Mouse (Mus musculus) layer of hippocampus, adult 8-10 months (tissue): ENCODE measurements around the gene Atad2b. TPM values are rescaled to one million over a fixed set of nuclear protein-coding genes. Genes with fewer than 3 reads are reported as not detected.
"Not testable (repeated sequence)": the region's sequence is repeated elsewhere in the genome, so short reads cannot be mapped to it uniquely, and the experiment has no call there.

Experiments used
- DNase-seq, 2 experiments: peaks; one replicate each; pipeline ENCODE4 v3.0.0; 2022; ENCODE audit warnings: low spot score in 2 of 2
- total RNA-seq, 4 experiments: library from RNA; stranded (reverse); gene quantifications; 2 replicates each; pipeline ENCODE4 v1.2.4; 2022

Atad2b gene
- 10 to 100 TPM; 28.7 to 38.4 (median 35.1) TPM for total RNA-seq

DNA sequence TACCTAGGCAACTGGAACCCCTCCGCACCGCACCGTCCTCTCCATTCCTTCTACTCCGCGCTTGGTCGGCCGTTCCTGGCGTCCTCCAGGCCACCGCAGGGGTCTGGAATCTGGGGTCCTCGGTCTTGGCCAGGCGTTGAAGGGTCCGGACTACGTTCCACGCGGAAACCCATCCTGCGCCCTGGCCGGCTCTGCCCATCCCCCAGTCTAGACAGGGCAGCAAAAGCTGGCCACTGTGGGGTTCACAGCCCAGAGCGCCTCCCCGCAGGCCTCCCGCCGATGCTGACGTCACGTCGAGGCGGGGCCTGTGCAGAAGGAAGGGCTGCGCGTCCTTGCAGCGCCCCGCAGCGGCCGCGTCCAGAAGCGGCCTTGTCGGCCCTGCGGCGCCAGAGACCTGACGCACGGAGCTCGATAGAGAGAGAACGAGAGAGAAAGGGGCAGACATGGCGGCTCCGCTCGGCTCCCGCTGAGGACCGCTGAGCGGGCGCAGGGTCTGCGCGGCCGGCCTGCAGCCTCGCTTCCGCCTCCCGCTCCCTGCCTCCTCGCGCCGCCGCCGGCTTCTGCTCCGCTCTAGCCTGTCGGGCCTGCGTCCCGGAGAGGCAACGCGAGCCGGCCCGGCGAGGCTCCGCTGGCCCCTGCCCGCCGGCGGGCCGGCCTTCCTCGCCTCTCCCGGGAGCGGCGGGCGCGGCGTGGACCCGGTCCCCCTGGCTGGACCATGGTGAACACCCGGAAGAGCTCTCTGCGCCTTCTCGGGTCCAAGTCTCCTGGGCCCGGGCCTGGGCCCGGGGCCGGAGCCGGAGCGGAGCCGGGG is at the start of gene Atad2b:
Gene Atad2b, plus strand, starts transcription at position 360 of the 811 bp plus-strand sequence.
- peak; percentile 93 to 97 for DNase-seq

DNA sequence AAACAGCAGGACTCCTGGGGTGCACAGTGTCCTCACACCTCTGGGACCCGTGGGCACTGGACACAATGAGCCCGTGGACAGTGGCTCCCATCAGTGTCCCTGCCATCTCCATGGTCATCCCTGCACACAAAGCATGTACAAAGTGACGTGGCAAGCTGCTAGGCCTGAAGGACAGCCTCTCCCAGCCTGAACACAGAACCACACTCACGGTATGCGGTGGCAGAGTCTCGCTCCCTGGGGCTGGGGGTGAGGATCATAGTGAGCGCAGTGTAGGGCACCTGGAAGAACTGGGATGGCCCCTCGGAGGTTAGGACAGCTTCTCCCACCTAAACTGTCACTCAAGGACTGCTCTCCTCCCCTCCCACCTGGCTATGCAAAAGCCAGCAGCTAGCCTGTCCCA is 48.2 kb upstream of the Atad2b start:
- DNase-seq: no peak

DNA sequence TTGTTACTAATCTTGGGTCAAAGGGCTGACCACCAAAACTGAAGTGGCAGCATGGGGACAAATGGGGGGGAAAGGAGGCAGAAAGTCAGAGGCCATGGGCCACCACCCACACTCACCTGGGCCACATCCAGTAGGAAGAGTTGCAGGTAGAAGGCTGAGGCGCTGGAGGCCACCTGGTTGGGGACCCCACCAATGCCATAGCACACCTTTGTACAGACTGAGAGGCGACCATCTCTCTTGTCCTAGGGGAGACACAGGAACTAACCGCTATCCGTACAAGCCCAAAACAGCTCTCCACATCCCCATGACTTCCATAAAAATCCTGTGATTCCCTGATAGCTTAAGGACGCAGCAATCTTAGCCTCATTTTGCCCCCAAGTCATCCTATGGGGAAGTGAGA is 45.9 kb upstream of the Atad2b start:
- DNase-seq: no peak

DNA sequence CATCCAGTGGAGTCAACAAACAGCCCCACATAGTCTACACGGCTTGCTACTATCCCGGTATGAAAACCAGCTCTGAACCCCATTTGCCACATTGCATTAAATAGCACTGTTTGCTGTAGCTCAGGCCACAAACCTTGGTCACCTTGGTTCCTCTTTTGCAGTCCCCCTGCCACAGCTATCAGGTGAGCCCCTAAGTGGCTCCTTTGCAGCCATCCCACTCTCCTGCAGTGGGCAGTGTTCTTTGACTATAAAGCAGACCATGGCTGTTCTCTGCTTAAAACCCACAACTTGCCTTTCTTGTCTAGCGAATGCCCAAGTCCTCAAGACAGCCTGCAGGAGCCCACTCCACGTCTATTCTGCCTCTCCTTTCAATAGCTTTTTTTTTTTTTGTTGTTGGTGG is 44.9 kb upstream of the Atad2b start:
- DNase-seq: no peak

DNA sequence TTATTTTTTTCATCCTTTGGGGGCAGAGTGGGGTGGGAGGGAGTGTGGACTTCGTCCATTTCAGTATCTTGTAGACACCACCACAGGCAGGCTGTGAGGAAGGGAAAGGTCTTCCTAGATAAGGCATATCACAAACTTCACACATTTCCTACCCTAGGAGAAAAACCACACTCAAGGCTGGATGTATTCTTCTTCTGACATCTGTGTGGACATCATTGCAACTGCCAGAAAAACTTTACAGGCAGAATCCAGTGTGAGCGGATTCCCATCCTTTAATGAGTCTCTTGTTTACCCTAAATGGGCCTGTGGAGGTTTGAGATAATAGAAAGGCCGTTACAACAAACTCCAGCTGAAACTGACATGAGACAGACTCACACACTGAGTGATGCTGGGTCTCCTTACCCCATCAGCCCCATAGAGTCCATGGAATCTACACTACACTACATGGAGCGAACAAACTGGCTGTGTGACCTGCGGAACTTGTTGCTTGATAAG is 44.1 kb upstream of the Atad2b start:
- DNase-seq: no peak

DNA sequence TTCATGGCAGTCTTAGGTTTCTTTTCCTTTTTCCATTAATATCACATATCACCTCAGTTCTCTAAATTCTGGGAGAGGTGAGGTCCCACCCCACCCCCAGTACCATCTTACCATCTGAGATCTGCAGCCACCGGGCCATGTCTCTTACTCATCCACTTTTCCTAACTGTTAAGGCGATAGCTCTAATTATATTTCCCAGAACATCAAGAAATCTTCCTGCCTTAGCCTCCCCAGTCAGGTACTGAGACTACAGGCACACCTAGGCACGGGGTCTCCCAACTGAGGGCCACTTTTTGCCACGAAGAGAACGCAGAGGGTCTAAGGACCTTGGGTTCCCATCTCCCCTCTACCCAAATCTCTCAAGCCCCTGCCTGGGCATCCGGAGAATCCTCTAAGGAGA is 43.6 kb upstream of the Atad2b start:
- no peak for DNase-seq

DNA sequence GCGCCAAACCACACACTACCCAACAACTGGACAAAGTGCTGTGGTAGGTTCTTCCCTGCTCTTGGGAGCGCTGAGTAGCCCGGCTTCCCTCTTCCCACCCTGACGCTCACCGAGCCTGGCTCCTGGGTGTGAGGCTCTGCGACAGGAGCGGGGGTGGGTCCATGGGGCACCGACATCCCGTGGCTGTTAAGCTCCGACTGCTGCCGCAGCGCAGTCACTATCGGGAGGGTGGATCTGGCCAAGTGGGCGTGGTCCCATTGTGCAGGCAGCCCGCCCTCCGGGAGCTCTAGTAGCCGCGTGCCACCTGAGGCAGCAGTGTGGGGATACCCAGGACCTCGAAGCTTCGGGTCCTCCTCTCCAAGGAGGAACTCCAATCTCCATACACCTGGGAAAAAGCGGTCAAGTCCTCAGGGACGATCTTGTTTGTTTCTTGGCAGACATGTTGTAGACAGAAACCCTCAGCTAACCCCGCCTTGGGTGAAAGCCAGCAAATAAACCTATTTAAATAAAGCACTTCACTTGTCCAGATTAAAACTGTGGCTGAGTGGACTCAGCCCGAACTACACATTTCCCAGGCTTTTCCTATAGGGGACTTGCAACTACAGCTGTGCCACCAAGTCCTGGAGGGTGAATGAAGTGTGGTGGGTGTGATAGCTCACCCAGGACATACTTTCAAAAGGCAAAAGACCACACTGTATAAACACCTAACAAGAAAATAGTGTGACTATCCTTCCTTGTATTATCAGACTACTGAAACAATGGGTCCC is 42.8 kb upstream of the Atad2b start, which contains the start of gene Mfsd2b:
Gene Mfsd2b, minus strand, starts transcription at position 199 of the 767 bp plus-strand sequence.
- no peak for DNase-seq

DNA sequence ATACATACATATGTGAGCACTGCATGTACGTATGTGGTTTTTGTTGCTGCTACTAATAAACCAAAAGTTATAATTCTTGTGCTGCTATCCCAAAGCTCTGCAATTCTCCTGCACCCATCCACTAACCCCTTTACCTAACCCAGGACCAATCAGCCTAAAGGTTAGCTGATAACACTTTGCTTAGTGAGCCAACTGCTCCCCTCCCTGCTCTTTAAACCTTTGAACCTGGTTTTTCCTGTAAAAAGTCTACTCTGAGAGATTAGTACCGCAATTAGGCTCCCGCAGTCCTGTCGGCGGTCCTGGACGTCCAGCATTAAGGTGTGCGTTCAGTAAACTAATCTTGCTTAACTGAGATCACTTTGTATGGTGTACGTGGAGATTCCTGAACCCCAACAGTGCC is 41.5 kb upstream of the Atad2b start:
- no peak for DNase-seq

DNA sequence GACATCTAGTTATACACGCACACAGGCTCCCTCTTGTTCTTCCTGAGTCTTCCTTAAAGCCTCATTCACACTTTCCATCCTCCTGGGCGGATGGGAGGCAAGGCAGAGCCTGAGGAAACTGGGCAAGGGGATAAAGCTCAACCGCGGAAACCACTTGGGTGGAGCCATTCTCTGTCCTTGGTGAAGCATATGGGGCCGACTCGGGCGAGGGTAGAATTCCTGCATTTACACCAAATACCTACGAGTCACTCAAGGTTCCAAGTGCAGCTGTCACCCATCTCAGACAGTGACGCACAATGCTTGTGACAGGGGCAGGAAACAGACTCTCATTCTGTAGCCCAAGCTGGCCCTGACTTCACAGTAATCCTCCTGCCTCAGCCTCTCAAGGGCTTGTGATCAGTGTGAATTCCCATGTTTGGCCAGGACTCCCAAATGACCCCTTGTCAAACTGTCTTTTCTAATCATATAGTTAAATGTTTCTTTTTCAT is 38.8 kb upstream of the Atad2b start:
- DNase-seq: no peak

DNA sequence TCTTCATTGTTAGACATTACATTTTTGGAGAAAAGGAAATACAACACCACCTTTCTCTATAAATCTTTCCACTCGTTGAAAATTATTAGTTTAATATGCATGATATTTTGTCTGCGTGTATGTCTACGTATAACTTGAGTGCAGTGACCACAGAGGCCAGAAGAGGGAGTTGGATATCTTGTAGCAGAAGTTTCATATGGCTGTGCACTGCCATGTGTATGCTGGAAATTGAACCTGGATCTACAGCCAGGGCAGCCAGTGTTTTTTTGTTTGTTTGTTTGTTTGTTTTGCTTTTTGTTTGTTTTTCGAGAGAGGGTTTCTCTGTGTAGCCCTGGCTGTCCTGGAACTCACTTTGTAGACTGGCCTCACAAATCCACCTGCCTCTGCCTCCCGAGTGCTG is 38.1 kb upstream of the Atad2b start:
- no peak for DNase-seq

DNA sequence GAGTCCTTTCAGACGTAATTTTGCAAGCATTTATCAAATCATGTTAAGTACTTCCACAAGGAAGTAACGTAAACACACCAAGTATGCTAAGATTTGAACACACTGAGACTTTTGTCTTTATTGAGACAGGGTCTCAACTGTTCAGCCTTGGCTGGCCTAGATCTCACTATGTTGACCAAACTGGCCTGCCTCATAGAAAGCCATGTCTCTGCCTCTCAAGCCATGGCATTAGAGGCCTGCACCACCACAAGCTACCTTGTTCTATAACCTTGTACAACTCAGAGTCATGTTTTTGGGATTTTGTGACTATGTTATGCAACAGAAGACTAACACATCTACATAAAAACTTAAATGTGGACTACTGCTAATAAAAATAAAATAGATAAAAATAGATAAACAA is 35.1 kb upstream of the Atad2b start:
- no peak for DNase-seq

DNA sequence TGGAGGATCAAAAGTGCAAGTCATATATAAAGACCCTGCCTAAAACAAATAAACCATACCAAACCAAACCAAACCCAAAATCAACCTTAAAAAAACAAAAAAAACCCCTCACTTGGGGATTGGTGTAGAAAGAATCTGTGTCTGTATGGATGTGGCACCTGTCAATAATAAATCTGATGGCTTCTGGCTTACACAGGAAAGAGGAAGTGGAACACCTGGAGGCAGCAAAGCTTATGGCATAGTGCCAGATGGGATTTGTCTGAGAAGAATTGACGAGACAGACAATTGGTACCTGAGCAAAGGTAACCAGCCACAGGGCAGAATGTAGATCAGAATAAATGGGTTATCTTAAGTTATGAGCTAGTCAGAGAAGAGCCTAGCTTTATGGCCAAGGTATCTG is 32.1 kb upstream of the Atad2b start:
- DNase-seq: no peak

DNA sequence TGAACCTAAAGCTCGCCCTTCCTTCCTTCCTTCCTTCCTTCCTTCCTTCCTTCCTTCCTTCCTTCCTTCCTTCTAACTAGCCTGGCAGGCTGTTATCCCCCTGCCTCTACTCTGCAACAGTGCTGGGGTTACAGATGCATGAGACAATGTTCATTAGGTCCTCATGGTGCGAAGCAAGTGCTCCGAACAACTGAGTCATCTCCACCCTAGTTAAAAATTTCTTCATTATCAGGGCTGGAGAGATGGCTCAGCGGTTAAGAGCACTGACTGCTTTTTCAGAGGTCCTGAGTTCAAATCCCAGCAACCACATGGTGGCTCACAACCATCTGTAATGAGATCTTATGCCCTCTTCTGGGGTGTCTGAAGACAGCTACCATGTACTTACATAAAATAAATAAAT is 30.6 kb upstream of the Atad2b start:
- not testable (repeated sequence) for DNase-seq

DNA sequence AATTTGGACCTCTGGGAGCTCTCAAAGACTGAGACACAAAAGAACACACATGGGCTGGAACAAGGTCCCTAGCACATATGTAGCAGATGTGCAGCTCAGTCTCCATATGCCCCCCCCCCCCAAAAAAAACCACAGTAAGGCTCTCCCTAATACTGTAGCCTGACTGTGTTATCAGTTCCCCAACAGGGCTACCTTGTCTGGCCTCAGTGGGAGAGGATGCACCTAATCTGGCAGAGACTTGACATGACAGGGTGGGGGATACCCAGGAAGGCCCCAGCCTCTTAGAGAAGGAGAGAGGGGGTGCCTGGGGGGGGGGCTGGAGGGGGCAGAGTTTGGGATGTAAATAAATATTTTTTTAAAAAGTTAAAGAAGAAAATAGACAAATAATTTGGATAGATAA is 28.4 kb upstream of the Atad2b start:
- DNase-seq: no peak

DNA sequence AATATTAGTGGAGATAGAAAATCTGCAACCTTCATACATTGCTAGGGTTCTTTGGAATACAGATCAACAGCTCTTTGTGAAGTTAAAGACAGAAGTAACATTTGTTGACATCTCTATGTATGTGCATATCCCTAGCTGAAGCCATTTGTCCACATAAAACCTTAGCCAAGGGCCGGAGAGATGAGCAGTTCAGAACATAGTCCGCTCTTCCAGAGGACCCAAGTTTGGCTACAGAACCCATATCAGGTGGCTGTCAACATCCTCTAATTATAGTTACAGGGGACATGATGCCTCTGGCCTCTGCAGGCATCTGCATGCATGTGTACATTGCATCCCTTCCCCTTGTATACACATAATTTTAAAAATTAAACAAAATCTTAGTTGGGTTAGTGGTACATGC is 27.9 kb upstream of the Atad2b start:
- DNase-seq: no peak

DNA sequence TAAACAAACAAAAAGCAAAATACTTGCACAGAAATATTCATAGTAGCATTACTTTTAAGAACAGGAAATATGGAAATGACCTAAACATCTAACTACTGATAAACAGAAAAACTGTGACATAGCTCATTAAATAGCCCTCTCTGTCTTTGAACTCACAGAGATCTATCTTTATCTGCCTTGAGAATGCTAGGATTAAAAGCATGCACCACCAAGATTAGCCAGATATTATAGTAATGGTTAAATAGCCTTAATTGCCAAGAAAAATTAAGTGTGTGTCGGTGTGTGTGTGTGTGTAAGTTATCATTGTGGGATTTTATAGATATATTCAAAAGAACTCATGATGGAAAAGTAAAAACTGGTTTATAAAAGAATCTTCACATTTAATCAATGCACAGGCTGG is 27.3 kb upstream of the Atad2b start:
- no peak for DNase-seq

DNA sequence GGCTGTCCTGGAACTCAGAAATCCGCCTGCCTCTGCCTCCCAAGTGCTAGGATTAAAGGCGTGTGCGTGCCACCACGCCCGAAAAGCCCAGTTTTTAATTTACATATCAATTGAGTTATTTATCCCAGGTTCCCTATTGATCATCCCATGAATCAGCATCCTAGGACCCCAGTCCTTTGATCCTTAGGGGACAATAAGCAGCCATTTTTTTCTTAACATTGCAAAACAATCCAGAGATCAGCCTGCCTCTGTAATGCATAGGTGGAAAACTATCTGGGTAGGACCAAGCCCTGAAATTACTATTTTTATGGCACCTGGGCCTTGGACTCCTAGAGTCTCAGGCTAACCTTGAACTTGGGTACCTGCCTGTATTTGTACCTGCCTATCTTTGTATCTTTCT is 19.1 kb upstream of the Atad2b start:
- no peak for DNase-seq

DNA sequence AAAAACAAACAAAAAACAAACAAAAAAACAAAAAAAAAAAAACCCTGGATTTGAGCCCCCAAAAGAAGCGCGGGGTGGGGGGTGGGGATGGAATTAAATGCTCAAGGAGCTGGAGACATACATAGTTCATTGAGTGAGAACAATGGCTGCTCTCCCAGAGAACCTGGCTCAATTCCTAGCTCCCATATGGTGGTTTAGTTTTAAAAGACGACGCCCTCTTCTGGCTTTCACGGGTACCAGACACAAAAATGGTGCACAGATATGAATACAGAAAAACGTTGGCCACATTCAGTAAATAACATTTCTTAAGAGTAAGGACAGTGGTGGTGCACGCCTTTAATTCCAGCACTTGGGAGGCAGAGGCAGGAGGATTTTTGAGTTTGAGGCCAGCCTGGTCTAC is 11.2 kb upstream of the Atad2b start:
- no peak for DNase-seq

DNA sequence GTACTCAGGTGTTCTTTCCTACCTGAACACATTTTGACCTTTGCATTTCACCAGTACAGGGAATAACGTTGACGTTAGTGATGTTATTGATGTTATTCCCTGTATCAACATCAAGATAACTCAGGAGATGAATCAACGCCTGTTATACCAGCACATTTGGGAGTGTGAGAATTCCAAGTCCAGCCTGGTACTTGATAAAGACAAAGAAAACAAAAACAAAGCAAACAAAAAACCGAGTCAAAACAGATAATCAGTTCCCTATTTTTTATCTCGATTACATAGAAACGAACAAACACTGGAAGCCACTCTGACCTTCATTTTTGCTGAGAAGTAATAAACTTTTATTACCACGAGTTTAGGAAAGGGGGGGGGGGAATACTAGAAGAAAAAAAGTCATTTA is 10.7 kb upstream of the Atad2b start:
- DNase-seq: no peak

DNA sequence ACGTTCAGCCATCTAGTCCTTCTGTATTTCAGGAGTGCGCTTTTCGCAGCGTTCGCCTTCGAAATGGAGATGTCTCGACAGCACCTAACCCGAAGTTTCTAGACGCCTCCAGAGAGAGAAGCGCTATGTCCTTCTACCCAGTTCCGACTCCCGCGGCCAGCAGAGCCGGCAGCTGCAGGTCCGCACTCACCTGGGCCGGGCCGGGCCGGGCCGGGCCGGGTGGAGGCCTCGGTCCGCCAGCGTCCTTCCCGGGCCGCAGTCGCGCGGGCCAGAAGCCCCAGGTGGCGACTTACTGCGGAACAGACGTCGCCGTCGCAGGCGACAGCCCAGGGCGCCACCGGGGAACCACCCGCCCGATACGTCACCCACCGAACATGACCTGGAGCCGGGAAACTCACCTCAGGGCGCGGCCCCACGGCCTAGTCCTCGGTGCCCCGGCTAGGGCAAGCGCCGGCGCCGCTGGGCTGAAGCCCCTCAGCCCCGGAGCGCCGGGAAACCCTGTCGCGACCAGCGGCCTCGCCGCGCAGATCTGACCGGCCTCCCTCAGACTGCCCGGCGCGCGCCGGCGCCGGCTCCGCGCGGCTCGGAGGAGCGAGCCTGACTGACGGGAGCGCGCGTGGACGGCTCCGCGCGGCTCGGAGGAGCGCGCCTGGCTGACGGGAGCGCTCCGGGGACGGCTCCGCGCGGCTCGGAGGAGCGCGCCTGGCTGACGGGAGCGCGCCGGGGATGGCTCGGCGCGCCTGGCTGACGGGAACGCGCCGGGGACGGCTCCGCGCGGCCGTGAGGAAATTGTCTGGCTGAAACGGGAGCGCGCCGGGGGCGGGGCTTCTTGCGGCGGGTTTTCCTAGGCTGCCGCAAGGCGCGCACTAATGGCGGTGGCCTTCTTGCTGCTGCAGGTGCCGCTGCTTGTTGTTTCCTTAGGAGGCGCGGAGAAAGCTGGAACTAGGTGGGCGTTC is 9.9 kb upstream of the Atad2b start, which contains the start of gene Ubxn2a:
Gene Ubxn2a, minus strand, starts transcription at position 755 of the 956 bp plus-strand sequence.
- peak; percentile 82 to 93 for DNase-seq

DNA sequence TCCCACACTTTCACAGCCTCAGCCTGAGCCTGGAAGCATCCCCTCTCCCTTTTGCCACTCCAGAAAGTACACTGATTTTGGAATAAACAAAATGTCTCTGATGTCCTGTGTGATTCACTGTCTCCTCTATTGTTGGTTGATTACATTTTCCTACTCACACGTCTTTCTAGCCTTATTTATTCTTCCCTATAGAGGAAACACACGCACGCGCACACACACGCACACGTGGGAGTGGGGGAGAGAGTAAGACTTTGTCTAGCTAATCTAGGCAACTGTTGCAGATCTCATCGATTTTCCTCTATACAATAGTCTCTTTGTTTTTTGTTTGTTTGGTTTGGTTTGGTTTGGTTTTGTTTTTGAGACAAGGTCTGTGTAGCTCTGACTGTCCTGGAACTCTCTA is 8.8 kb upstream of the Atad2b start:
- no peak for DNase-seq
